Mouse (Mus musculus): ENCODE results near the gene Psmb1. TPM values are rescaled to one million over a fixed set of nuclear protein-coding genes. Genes with fewer than 3 reads are reported as not detected.

Psmb1 gene
- 99.6 and 103 TPM in 2 replicates for polyA plus RNA-seq (2012; rRNA removed)

GRCm38 (mm10) chr17:15499656-15500394 is at the start of gene Psmb1, which contains the start of gene Tbp:
Psmb1 (minus strand) TSS chr17:15499751.
Tbp (plus strand) TSS chr17:15499888.

GRCm38 (mm10) chr17:15526986-15527810 is 27.6 kb upstream of the Psmb1 start, which contains the start of gene Pdcd2:
Pdcd2 (minus strand) TSS chr17:15527301.

Other genes with a start within 250 kb of the Psmb1 start
- gene Dll1, start 122.9 kb downstream of the Psmb1 start, polyA plus RNA-seq (2012; rRNA removed): 0.92 and 1.1 TPM in 2 replicates
- 2.9 and 3.1 TPM in 2 replicates for gene Fam120b, start 103.5 kb downstream of the Psmb1 start, polyA plus RNA-seq (2012; rRNA removed)
- gene Tbp, start 137 bp upstream of the Psmb1 start, polyA plus RNA-seq (2012; rRNA removed): 21.7 and 25.0 TPM in 2 replicates
- 11.4 and 12.0 TPM in 2 replicates for gene Pdcd2, start 27.6 kb upstream of the Psmb1 start, polyA plus RNA-seq (2012; rRNA removed)
- 0.66 and 0.69 TPM in 2 replicates for gene Prdm9, start 64.6 kb upstream of the Psmb1 start, polyA plus RNA-seq (2012; rRNA removed)
- 5.0 and 5.4 TPM in 2 replicates for gene Chd1, start 205.2 kb upstream of the Psmb1 start, polyA plus RNA-seq (2012; rRNA removed)